Mouse (Mus musculus) intestine, embryonic 15.5 days (tissue): ENCODE measurements around the gene Timm13. TPM values are rescaled to one million over a fixed set of nuclear protein-coding genes. Genes with fewer than 3 reads are reported as not detected.

Experiments used
- polyA plus RNA-seq: library from polyadenylated mRNA; unstranded; fragments of >200 nt; fragmentation: Nextera tagmentation; extraction: Ambion mirVana; gene quantifications from 2 replicates; pipeline ENCODE4 v1.2.1, GENCODE M21; 2015

The Timm13 gene
- polyA plus RNA-seq, 1 experiment from 2014 or later = 364 TPM

Other genes with a start within 250 kb of the Timm13 start
- gene Btbd2, start 243.9 kb downstream of the Timm13 start, polyA plus RNA-seq = 54.9 and 62.4 TPM in 2 replicates
- gene Mknk2, start 222.9 kb downstream of the Timm13 start, polyA plus RNA-seq = 68.8 and 73.0 TPM in 2 replicates
- gene Mob3a, start 199.0 kb downstream of the Timm13 start, polyA plus RNA-seq = 40.4 and 43.0 TPM in 2 replicates
- 22.3 and 26.5 TPM in 2 replicates for gene Izumo4, start 198.8 kb downstream of the Timm13 start, polyA plus RNA-seq
- 70.5 and 71.4 TPM in 2 replicates for gene Ap3d1, start 158.7 kb downstream of the Timm13 start, polyA plus RNA-seq
- gene Dot1l, start 145.8 kb downstream of the Timm13 start, polyA plus RNA-seq = 12.0 and 14.2 TPM in 2 replicates
- gene Sf3a2, start 102.8 kb downstream of the Timm13 start, polyA plus RNA-seq = 63.7 and 69.7 TPM in 2 replicates
- gene Plekhj1, start 102.3 kb downstream of the Timm13 start, polyA plus RNA-seq = 132 and 133 TPM in 2 replicates
- not detected in 2 replicates for gene Amh, start 95.7 kb downstream of the Timm13 start, polyA plus RNA-seq
- 0.88 and 1.2 TPM in 2 replicates for gene Jsrp1, start 87.5 kb downstream of the Timm13 start, polyA plus RNA-seq
- gene Oaz1, start 74.3 kb downstream of the Timm13 start, polyA plus RNA-seq = 1,393 and 1,601 TPM in 2 replicates
- gene Lingo3, start 56.9 kb downstream of the Timm13 start, polyA plus RNA-seq = 0.05 and 0.09 TPM in 2 replicates
- gene Lsm7, start 45.8 kb downstream of the Timm13 start, polyA plus RNA-seq = 270 and 286 TPM in 2 replicates
- 34.8 and 37.8 TPM in 2 replicates for gene Sppl2b, start 45.7 kb downstream of the Timm13 start, polyA plus RNA-seq
- 0.05 TPM in 1 of 2 replicates, not detected in the other for gene Tmprss9, start 29.1 kb downstream of the Timm13 start, polyA plus RNA-seq
- gene Lmnb2, start 17.3 kb upstream of the Timm13 start, polyA plus RNA-seq = 41.0 and 42.6 TPM in 2 replicates
- 26.6 and 29.9 TPM in 2 replicates for gene Gadd45b, start 29.1 kb upstream of the Timm13 start, polyA plus RNA-seq
- 4.5 and 4.7 TPM in 2 replicates for gene Gng7, start 114.0 kb upstream of the Timm13 start, polyA plus RNA-seq
- 0.94 and 1.2 TPM in 2 replicates for gene Diras1, start 124.7 kb upstream of the Timm13 start, polyA plus RNA-seq
- gene Slc39a3, start 136.5 kb upstream of the Timm13 start, polyA plus RNA-seq = 15.0 and 18.2 TPM in 2 replicates
- 166 and 183 TPM in 2 replicates for gene Sgta, start 159.2 kb upstream of the Timm13 start, polyA plus RNA-seq
- gene Thop1, start 169.1 kb upstream of the Timm13 start, polyA plus RNA-seq = 57.1 and 60.1 TPM in 2 replicates
- 48.2 and 57.8 TPM in 2 replicates for gene Creb3l3, start 197.9 kb upstream of the Timm13 start, polyA plus RNA-seq
- 190 and 208 TPM in 2 replicates for gene Map2k2, start 204.9 kb upstream of the Timm13 start, polyA plus RNA-seq
- gene Zbtb7a, start 234.3 kb upstream of the Timm13 start, polyA plus RNA-seq = 52.5 and 53.0 TPM in 2 replicates